Mouse (Mus musculus) forebrain, embryonic 16.5 days (tissue): Measurements from ENCODE around the gene Uevld. TPM values are rescaled to one million over a fixed set of nuclear protein-coding genes. Genes with fewer than 3 reads are reported as not detected.

Experiments
- ATAC-seq: fragments of 200-750 bp; cut with Nextera tagmentation; 2 replicates; pipeline ENCODE4 v1.8.0; 2017; ENCODE audit warnings: mild to moderate bottlenecking, moderate library complexity
- H3K27ac ChIP-seq: fragments of 300-500 bp; sonication (generic); 2 replicates; pipeline ENCODE4 v1.5.1; 2014; ENCODE audit warnings: low read length, control low read depth
- H3K27me3 ChIP-seq: fragments of 300-500 bp; sonication (generic); replicated peaks from 2 replicates; pipeline ENCODE4 v1.6.1; 2014; ENCODE audit warnings: low read length; ENCODE audit not compliant: control insufficient read depth, insufficient read depth
- H3K36me3 ChIP-seq: fragments of 300-500 bp; sonication (generic); 2 replicates; pipeline ENCODE4 v1.6.1; 2014; ENCODE audit not compliant: control insufficient read depth, insufficient read depth
- H3K4me1 ChIP-seq: fragments of 300-500 bp; sonication (generic); replicated peaks from 2 replicates; pipeline ENCODE4 v1.6.1; 2014; ENCODE audit warnings: low read length; ENCODE audit not compliant: control insufficient read depth, insufficient read depth
- H3K4me2 ChIP-seq: fragments of 300-500 bp; sonication (generic); 2 replicates; pipeline ENCODE4 v1.6.1; 2014; ENCODE audit warnings: mild to moderate bottlenecking, low read length, control low read depth
- H3K4me3 ChIP-seq: fragments of 300-500 bp; sonication (generic); replicated peaks from 2 replicates; pipeline ENCODE4 v1.5.1; 2014; ENCODE audit warnings: mild to moderate bottlenecking, low read length, control low read depth
- H3K9ac ChIP-seq: fragments of 300-500 bp; sonication (generic); replicated peaks from 2 replicates; pipeline ENCODE4 v1.6.1; 2014; ENCODE audit warnings: low read depth, low read length, control low read depth
- H3K9me3 ChIP-seq: fragments of 300-500 bp; sonication (generic); 2 replicates; pipeline ENCODE4 v1.6.1; 2016; ENCODE audit warnings: low read length; ENCODE audit not compliant: control insufficient read depth
- WGBS: fragments of 180-500 bp; shearing (Covaris S2); extraction: QIAGEN DNeasy Blood & Tissue Kit; methylation state at CpG from one replicate; pipeline ENCODE4 v1.1.7; 2014; 5-methylcytosine and 5-hydroxymethylcytosine counted together
- polyA plus RNA-seq: library from polyadenylated mRNA; unstranded; fragments of >200 nt; fragmentation: Nextera tagmentation; extraction: Ambion mirVana; gene quantifications from 2 replicates; pipeline ENCODE4 v1.2.1, GENCODE M21; 2015

Uevld gene
- polyA plus RNA-seq, 1 experiment from 2014 or later, result 7.7 TPM

- no peaks in the 10 kb centered on the region for H3K27me3 ChIP-seq
These were observed 25.0 kb upstream of the Uevld start, which contains the start of gene Gm9999 for GRCm38 (mm10) chr7:46983280-46983679. Gene Gm9999, plus strand, starts transcription at chr7:46983580.

GRCm38 (mm10) chr7:46975456-46975855 lies 17.1 kb upstream of the Uevld start:
- no peaks in the 10 kb centered on the region for H3K9me3 ChIP-seq
- H3K27me3 ChIP-seq, result no peaks in the 10 kb centered on the region
- no peak overlapping the region for H3K27ac ChIP-seq
- no peak overlapping the region for H3K4me2 ChIP-seq
- H3K4me1 ChIP-seq, result no peaks in the 10 kb centered on the region
- no peaks in the 10 kb centered on the region for H3K36me3 ChIP-seq
- ATAC-seq, result no peak
- no peak overlapping the region for H3K9ac ChIP-seq
- no peak overlapping the region for H3K4me3 ChIP-seq
- 86% methylated on average over 11 of the region's 11 CpGs for WGBS

More at GRCm38 (mm10) chr7:46983280-46983679, 25.0 kb upstream of the Uevld start, which contains the start of gene Gm9999:
- H3K4me3 ChIP-seq, result no peak within 1 kb of the TSS
- peaks cover 4% of the 10 kb centered on the region; the same call in 1 of the 2 replicates for H3K4me1 ChIP-seq
- no peak within 1 kb of the TSS for H3K9ac ChIP-seq
- H3K4me2 ChIP-seq, result no peak within 1 kb of the TSS
- no peak within 1 kb of the TSS for H3K27ac ChIP-seq
- H3K9me3 ChIP-seq, result no peaks in the 10 kb centered on the region
- no peaks in the 10 kb centered on the region for H3K36me3 ChIP-seq
- WGBS, result 87% methylated on average over 3 of the region's 3 CpGs
- ATAC-seq, result no peak

- Histone ChIP-seq H3K36me3 (no peaks in the 10 kb centered on the region), H3K4me2 (no peak overlapping the region), H3K27me3 (no peaks in the 10 kb centered on the region), H3K9me3 (no peaks in the 10 kb centered on the region), H3K9ac (no peak overlapping the region), H3K4me1 (no peaks in the 10 kb centered on the region), H3K4me3 (no peak overlapping the region), H3K27ac (no peak overlapping the region)
- no peak for ATAC-seq
- 97% methylated on average over 4 of the region's 4 CpGs for WGBS
These were observed 16.3 kb upstream of the Uevld start for GRCm38 (mm10) chr7:46974648-46975047.

- Histone ChIP-seq H3K27ac (no peak overlapping the region), H3K9me3 (no peaks in the 10 kb centered on the region), H3K4me1 (no peaks in the 10 kb centered on the region), H3K4me3 (no peak overlapping the region), H3K4me2 (no peak overlapping the region), H3K36me3 (no peaks in the 10 kb centered on the region), H3K9ac (no peak overlapping the region), H3K27me3 (no peaks in the 10 kb centered on the region)
- 86% methylated on average over 4 of the region's 4 CpGs for WGBS
- no peak for ATAC-seq
These were observed 11.6 kb upstream of the Uevld start for GRCm38 (mm10) chr7:46969898-46970297.

- no peaks in the 10 kb centered on the region for H3K36me3 ChIP-seq
- ATAC-seq, result no peak
- no peak overlapping the region for H3K4me2 ChIP-seq
- H3K4me3 ChIP-seq, result no peak overlapping the region
- no peak overlapping the region for H3K27ac ChIP-seq
- 90% methylated on average over 7 of the region's 7 CpGs for WGBS
- H3K4me1 ChIP-seq, result peaks cover 8% of the 10 kb centered on the region
- no peaks in the 10 kb centered on the region for H3K9me3 ChIP-seq
- 0 out of 2 replicates have a peak, but pooled peaks cover 2% of the 10 kb centered on the region for H3K27me3 ChIP-seq
- H3K9ac ChIP-seq, result no peak overlapping the region
These were observed 5.7 kb upstream of the Uevld start for GRCm38 (mm10) chr7:46964070-46964469.

GRCm38 (mm10) chr7:46962806-46963618 lies 4.7 kb upstream of the Uevld start:
- Histone ChIP-seq H3K9ac (peak overlapping the region; percentile 6), H3K27ac (peak overlapping the region; percentile 64), H3K4me2 (peak overlapping the region; percentile 6), H3K36me3 (no peaks in the 10 kb centered on the region), H3K4me3 (no peak overlapping the region), H3K4me1 (peaks cover 10% of the 10 kb centered on the region), H3K9me3 (no peaks in the 10 kb centered on the region), H3K27me3 (0 out of 2 replicates have a peak, but pooled peaks cover 2% of the 10 kb centered on the region)
- peak; percentile 78 for ATAC-seq
- 1% methylated on average over 9 of the region's 9 CpGs for WGBS

GRCm38 (mm10) chr7:46962132-46962531 lies 3.8 kb upstream of the Uevld start:
- H3K27ac ChIP-seq, result no peak overlapping the region; the same call in 1 of the 2 replicates
- 0 out of 2 replicates have a peak, but pooled peaks cover 2% of the 10 kb centered on the region for H3K27me3 ChIP-seq
- no peaks in the 10 kb centered on the region for H3K9me3 ChIP-seq
- no peak for ATAC-seq
- no peak overlapping the region for H3K4me3 ChIP-seq
- no peaks in the 10 kb centered on the region for H3K36me3 ChIP-seq
- H3K4me1 ChIP-seq, result peaks cover 18% of the 10 kb centered on the region
- H3K9ac ChIP-seq, result no peak overlapping the region
- H3K4me2 ChIP-seq, result no peak overlapping the region

- no peak overlapping the region for H3K27ac ChIP-seq
- 69% methylated on average over 3 of the region's 3 CpGs for WGBS
- 0 out of 2 replicates have a peak, but pooled peaks cover 2% of the 10 kb centered on the region for H3K27me3 ChIP-seq
- H3K9ac ChIP-seq, result no peak overlapping the region
- H3K4me2 ChIP-seq, result no peak overlapping the region
- H3K4me3 ChIP-seq, result no peak overlapping the region
- H3K4me1 ChIP-seq, result peaks cover 19% of the 10 kb centered on the region
- no peaks in the 10 kb centered on the region for H3K36me3 ChIP-seq
- no peak for ATAC-seq
- H3K9me3 ChIP-seq, result no peaks in the 10 kb centered on the region
These were observed 2.7 kb upstream of the Uevld start for GRCm38 (mm10) chr7:46960991-46961390.

- Histone ChIP-seq H3K36me3 (peaks cover 7% of the 10 kb centered on the region), H3K27ac (no peak overlapping the region), H3K27me3 (0 out of 2 replicates have a peak, but pooled peaks cover 2% of the 10 kb centered on the region), H3K9ac (peak overlapping the region; percentile 69), H3K9me3 (no peaks in the 10 kb centered on the region), H3K4me2 (peak overlapping the region; percentile 93), H3K4me3 (peak overlapping the region; percentile 74), H3K4me1 (peaks cover 19% of the 10 kb centered on the region)
- WGBS, result 18% methylated on average over 9 of the region's 9 CpGs
- peak; percentile 20; the same call in 1 of the 2 replicates for ATAC-seq
These were observed 526 bp upstream of the Uevld start for GRCm38 (mm10) chr7:46958853-46959252.
